Mouse (Mus musculus): ENCODE measurements around the gene Mbnl2.
A peak's percentile ranks its signal among the peaks of the same experiment; 100 is the strongest.

The Mbnl2 gene

DNA sequence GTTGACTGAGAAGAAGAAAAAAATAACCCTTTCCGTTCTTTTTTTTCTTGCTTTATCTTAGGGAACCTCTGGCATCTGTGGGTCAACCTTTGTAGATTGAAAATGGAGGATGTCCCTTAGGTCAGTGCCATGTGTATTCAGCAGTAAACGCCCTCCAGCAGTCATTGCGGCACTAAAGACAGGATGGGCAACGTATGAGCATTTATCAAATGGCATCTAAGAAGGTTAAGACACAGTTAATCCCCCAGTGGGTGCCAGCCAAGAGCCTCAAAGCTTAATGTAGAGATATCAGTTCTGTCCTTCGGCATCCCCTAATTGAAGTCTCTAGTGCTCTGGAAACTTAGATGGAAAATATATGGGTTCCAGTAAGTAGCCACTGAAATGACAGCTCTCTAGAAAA lies 723 bp upstream of the Mbnl2 start:
- peak in 1 of 2 experiments; percentile 41 for DNase-seq

DNA sequence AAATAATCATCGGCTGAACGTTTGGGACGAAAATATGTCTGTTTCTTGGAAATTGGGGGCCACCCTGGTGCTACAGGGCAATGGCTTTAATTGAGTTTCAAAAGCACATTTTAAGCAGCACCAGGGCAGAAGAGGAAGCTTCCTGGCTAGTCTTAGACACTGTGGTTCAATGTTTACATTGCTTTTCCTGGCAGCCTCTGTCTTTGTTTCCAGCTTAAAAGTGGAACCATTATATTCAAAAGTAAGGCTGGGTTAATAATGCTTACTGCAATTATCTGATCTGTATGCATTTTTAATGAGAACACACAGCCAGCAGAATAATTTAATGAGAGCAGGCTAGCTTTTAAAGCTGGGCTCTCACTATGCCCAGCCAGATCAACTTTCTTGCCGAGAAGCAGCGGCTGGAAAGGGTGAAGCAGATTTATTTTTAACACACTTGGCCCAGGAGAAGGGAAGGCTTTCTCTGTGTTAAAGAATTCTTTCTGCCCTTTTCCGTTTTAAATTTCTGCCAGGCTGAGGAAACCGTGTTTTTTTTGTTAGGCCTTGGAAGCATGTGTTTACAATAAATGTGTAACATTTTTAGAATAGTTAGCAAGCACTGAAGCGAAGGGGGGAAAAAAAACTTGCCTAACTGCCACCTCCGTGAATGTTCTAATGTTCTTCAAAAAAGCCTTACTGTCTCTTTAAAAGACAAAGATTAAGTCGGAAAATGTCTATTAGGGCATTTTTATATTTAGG lies 1.0 kb downstream of the Mbnl2 start:
- no peak for DNase-seq

DNA sequence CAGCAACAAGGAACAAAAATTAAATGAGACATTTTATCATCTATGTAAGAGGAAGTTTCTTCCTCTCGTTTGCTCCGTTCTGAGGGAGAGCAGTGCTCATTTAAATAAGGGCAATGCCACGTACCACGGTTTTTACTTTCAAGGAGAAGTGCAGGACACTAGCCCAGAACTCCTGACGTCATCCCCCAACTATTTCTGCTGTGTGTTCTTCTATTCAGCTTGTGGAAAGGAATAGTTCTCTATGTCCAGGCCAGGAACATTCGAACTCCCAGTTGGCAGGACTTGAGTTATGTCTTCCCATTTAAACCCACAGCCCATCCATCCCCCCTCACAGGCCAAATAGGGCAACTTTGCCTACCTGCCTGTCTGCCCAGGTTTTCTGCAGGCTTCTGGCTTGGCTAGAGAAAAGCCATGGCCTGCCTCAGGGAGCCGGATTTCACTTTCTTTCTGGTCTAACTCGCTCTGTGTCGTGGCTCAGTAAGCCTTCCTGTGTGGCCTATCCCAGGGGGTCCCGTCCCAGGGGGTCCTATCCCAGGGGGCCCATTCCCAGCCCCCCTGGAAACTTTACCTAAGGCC lies 1.7 kb downstream of the Mbnl2 start:
- DNase-seq, result peak; percentile 42 to 45

DNA sequence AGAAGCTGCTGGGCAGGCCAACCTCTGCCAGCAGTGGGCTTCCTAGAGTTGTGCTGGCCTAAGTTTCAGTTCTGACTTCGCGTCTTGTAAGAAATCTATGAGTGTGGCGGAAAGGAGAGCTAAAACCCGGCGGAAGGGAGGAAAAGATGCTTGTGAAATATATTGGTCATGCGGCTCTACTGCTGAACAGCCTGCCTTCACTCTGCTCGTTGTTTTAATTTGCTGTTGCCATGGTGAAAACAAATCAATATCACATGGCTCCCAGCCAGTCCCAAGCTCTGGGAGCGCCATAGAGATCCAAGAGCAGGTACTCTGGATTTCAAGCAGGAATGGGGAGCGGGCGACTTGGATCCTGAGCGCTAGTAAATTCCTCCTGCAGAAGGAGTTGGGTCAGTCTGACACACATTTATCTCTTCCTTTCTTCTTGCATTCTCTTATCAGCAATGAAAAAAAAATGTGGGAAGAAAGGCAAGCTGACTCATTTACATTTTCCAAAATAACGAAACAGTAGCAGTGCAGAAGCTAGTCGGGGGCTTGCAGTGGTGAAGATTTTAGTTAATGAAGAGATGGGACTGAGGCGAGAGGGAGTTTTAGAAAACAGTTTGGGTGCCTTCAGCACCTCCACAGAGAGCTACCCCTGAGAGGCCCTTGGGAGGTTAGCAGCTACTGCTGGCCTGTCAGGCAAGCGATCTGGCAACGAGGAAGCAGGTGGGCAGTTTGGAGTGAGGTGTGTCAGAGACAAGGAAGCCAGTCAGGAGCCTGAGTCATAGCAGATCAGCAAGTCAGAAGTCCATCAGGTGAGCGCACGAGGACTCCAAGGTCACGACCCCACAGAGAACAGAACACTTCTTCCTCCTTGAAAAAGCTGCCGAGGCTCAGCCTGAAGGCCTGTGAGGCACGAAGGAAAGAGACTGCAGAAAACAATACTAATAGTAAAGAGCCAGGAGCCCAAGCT lies 3.1 kb downstream of the Mbnl2 start:
- peak; percentile 65 to 66 for DNase-seq

DNA sequence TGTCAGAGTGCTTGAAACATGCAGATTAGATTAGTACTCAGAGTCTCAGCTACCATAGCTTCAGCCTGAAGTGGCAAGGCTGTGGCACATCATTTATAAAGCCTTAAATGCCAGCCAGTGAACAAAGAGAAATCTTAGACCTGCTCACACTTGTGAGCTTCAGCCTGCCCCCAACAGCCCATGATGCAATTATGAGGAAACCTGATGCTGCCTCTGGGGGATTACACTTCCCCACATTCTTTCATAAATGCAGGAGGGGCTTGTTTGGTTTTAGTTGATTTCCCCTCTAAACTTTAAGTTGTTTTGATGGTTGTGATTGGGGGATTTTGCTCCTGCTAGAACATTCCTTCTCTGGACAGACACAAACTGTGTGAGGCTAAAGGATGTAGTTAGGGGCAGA lies 4.7 kb downstream of the Mbnl2 start:
- DNase-seq, result no peak

DNA sequence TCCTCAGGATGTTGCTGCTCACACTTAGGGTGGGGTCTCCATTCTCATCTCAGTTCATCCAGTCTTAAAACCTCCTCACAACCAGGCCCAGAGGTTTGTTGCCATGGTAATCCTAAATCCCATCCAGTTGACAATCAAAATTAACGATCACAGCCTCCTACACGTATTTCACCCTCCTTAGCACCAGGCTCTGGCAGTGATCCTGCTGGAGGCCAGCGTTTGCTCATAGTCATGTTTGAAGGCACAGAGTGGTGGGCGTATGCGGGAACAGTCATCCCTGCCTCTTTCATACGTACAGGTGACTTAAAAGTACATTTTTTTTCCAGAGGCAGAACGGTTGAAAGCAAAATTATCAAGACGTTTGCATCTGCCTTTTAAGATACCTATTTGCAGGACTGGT lies 8.3 kb downstream of the Mbnl2 start:
- no peak for DNase-seq

DNA sequence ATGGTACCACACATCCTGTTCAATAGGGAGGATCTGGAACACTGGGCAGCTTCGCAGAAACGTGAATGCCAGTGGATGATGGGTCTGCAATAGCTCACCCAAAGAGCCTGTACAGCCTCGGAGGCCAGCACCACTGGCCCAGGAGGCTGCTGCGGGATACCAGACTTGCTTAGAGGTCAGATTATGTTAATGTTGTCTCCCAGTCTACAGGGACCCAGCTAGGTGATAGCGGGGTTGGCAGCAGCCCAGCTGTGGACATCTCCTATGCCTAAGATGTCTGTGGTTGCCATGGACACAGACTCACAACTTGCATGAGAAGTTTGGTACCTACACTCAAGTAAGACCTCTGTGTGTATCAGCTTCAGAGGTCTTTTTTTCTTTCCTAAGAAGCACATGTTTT lies 9.0 kb downstream of the Mbnl2 start:
- no peak for DNase-seq

DNA sequence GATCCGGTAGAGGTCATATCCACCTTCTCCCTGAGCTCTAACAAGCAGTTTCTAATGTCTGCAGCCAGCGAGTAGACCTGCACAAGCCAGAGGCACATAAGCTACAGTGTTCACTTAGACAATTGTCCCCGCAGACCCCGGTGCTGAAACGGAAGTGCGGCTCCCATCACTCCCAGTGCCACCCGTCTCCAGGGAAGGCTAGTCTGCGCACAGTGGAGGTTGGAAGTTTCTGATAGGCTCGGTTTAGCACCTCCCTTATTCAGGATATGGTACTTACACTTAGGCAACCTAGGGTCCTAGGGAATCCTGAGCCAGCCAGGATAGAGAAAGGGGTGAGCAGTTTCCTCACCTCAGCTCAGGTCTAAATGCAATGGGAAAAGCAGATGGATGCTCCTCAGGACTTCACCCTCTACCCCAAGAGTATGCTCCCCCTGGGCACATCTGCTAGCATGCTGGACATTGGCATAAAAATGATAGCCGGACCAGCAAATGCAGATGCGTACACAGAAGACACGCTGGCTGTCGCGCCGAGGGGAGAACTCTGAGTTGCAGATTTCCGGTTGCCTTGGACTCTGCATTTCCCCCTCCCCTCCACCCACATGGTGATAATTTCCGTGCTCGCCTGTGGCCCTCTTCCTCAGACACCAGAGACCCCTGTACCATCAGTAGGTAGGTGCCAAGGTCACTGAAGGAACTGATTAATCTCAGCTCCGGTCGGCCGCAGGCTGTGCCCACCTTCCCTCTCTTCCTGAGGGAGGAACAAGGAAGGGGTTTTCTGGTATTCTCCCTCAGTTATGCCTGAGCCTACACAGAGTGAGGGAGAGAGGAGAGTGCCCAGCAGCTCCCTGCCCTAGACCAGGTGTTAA lies 11.9 kb downstream of the Mbnl2 start:
- no peak for DNase-seq

DNA sequence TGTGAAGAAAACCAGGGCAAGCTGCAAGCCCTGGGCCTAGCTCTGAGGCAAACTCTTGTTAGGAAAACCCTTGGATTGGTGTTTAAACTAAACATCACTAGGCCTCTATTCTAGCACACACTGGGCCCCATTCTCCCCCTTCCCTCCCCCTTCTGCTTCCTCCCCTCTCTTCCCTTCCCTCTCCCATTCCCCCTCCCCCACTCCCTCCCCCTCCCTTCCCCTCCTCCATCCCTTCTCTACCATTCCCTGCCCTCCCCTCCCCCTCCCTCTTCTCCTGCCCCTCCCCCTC lies 12.5 kb downstream of the Mbnl2 start:
- DNase-seq, result no peak

DNA sequence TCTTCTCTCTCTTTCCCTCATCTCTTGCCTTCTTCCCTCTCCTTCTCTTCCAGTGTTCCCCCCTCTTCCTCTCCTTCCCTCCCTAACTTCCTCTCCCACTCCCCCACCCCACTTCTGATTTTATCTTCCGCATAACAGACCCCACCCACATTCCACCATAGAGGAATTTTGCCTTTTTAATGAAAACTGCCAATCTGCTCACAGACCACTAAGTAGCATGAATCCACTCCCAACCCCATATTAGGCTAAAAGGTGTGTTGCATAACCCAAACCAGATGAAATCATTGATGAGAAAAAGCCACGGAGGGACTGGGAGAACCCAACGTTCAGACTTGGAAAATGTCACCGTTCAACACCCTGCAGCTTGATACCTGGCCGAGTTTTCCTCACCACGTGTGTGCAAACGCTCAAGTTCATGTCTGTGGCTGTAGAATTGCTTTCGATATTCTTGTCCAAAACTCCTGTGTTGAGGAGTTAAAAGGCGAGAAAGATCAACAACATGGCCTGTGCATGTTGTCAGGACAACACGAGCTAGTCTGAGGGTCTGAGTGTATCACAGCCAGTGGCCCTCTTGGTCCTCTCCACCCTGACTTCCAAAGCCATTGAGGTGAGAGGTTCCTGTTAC lies 13.0 kb downstream of the Mbnl2 start:
- DNase-seq, result no peak

DNA sequence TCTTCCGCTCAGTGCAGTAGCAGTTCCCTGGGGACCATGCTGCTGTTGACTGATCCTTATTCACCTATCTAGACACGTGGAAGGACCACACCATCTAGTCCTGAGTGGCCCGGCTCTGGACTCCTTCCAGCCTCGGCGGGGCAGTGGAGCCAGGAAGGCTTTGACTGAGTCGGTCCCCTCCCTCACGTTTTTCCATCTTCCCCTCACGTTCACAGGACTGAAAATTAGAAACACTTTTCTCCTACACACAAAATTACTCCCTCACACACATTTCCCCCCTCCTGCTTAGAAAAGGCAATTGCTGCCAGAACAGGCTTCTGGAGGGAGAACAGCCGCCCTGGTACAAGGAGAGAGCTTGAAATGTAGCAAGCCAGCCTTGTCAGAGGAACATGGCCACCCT lies 13.6 kb downstream of the Mbnl2 start:
- peak in 1 of 2 experiments; percentile 41 for DNase-seq

DNA sequence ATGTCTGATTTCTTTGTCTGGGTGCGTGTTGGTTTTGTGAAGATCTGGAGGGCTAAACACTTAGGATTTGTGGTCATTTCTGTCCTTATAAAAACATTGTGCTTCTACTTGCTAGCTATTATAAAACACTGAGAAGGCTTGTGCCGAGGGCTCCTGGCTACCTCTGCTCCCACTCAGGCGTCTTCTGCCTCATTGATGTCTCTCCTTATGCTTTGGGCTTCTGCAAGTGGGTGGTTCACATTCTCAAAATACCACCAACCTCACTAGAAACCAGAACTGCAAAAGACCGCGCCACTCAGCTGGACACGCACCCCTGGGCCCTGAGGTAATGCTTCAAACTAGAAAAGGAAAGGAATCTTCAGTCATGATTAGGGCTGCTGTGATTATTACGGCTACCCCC lies 14.1 kb downstream of the Mbnl2 start:
- DNase-seq, result no peak

DNA sequence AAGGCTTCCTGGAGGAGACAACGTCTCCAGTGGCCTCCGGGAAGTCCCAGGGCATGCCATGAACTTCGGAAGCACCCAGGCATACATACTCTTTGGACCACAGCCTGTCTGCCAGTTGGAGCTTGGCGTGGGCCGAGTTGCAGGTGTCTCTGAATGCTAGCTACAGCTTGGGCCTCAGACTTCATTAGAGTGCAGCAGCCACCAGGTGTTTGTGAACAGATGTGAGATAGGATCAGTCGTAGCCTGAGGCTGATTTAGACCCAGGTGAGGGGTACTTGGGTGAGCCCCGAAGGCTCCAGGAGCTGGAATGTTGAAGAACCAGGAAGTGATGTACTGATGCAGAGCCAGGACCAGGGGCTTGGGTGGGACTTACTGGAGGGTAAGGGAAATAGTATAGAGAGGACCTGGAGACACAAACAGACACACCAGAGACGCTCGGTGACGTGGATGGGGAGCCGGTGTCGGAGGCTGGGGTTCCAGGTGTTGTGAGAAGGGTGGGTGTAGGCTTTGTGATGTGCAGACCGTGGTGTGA lies 15.8 kb downstream of the Mbnl2 start:
- DNase-seq, result no peak

DNA sequence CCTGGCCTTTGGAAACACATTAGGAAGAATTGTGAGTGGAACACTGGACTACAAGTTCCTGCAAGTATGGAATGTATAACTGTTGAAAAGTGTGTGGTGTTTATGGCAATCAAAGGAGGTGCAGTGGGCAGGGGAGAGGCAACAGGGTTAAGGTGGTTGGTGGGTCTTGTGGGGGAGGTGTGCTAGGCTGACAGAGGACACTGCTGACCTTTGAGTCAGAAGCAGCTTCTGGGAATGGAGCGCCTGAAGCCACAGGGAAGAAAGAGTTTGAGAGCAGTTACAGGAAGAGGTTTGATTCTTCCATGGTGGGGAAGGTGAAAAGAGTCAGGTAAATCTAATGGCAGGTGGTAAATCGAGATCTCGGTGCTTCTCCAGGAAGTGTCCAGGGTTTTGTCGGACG lies 16.7 kb downstream of the Mbnl2 start:
- no peak for DNase-seq

DNA sequence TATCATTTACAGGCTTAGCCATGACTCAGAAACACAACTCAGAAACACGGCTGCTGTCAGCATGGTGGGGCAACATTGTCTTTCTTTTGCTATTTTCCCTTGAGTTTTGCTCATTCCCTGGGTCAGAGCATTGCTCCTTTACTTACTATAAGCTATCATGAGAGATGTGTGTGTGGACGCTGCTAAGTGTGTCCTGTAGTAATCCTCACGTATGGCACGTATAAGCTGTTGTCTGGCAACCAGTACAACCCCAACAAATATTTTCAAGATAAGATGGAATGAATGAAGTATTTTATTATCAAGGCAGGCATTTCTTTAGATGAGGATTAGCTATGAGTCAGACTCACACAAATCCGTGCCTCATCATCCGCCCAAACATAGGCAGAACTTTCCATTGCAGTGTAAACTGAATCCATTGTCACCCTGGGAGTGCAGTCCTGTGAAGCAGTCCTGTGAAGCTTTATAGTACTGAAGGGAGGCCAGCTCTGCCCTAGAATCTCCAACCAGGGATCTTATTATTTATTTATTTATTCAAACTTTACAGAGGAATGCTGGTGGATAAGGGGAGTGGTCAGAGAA lies 17.2 kb downstream of the Mbnl2 start:
- DNase-seq, result no peak

DNA sequence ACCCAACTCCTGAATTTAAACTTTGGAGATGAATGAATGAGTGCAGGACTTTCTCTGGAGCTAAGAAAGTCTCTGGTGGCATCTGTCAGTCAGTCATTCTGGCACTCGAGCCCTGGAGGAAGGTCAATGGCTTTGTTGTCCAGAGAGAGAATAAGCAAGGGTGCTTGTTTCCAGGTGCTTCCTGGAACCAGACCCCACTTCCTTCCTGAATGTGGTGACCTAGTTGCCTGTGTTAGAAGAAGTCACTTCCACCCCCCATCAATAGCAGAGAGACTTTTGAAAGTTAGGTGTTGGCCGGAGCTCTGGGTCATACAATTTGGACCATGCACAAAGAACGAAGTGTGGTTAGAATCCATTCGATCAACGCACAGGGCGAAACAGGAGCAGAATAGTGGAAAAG lies 19.0 kb downstream of the Mbnl2 start:
- DNase-seq, result no peak

DNA sequence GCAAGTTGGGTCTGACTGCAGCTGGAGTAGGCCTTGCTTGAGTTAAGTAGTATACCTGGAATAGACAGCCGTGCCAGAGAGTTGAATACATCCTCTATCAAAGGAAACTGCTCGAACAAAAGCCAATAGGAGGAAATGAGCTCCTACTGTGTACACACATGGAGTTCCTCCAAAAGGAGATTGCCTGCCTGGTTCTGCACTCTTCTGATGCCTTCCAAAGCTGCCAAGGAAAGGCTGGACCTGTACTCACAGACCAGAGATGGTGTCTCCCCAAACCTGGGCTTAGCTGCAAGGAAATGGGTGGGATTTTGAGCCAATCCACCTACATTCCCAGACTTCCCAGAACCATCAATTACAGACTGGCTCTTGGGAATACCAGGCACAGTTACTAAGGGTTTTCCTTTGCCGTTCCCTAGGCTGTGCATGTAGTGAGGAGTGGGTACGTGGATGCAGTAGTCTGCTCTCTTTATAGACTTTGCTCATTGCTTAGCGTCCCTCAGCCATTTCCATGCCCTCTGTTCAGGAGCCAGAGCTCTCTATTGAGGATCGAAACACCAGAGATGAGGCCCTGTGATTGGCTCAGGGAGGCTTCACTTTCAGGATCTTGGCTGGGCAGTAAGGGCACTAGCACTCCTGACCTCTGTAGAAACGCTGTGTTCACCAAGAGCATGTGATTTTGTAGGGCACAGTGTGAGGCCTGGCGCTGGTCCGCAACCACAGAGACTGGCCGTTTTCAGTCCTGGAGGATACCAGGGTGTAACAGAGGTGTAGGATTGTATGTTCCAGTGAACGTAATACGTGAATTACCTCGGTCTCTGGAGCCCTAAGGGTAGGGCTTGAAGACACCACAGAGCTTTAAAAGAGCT lies 20.1 kb downstream of the Mbnl2 start:
- peak; percentile 35 to 39 for DNase-seq

DNA sequence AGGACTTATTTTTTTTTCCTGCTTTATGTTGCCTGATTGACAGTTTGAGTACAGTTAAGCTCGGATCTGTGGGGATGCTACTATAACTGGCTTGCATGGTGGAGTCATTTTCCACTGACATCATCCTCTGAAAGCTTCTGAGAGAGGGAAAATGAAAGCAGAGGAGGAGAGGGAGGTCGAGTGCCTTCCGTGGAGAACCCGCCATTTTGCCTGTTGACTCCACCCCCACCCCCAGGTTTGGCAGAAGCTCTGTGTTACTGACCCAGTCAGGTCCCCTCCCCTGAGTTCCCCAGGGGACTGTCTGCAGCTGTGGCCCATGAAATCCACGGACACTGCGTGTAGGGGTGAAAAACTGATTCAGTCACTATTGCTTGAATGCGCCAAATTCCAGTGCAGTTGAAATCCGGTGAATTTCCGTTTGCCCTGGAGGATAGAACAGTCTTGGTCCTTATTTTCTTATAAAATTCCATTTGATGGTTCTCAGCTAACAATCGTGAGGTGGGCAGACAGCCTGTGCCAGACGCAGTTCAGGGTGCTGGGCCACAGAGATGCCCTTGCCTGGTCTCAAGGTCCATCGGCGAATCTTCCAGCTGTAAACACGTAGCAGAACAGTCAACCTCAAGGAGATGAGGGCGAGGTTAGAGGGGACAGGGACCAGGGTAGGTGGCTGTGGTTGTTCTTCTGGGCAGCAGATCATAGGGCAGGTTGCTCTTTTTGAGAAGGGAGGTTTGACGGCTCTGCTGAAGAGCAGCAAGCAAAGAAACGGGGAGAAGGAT lies 20.9 kb downstream of the Mbnl2 start:
- DNase-seq, result peak in 1 of 2 experiments; percentile 51

DNA sequence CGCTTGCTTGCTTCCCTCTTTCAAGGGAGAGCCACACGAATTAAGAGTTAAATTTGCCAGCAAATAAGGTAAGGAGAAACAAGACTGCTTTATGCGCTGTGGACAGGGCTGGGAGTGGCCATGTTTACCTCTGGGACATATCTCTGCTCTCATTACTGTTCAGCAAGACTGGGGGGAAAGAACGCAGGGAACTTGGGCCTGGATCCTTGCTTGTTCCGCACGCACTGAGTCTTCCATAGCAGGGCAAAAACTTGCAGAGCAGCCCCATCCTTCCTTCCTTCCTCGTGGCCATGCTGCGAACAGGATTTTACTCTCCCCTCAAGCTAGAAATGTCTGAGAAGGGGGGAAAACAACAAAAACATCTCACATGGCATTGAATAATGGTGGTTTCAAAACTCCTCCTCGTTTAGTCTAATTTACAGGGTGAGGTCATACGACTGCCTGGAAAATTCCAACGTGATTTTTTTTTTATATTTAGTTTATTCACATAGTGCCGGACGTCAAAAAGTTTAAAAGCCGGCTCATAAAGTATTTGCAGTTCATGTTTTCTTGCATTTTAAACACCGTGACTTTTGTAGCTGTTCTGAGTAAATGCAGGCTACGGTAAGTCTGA lies 21.8 kb downstream of the Mbnl2 start:
- no peak for DNase-seq

DNA sequence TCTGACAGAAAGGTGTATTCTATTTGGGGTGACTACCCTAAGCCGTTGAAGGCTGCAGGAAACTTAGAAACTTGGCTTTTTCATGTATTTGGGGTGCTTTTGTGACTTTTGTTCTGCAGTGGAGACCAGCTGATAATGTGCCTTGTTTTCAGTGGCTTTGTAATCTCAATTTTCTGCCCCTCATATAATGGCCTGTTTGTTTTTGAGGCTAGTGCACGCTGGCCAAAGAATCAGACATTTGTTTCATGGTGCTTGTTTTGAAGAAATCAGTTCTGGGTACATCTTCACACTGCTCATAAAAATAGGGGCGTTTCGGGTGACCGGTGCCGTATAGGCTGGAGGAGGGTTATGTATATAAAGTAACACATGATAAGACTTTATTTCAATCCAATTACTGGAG lies 22.4 kb downstream of the Mbnl2 start:
- DNase-seq, result no peak
